Mouse (Mus musculus) embryo, embryonic 11.5 days (tissue): Measurements from ENCODE around the gene Cnpy1.

Experiments
- DNase-seq: peaks from one replicate; pipeline ENCODE4 v3.0.0-alpha.2; 2012; ENCODE audit warnings: low read depth, low spot score

Cnpy1 gene

DNA sequence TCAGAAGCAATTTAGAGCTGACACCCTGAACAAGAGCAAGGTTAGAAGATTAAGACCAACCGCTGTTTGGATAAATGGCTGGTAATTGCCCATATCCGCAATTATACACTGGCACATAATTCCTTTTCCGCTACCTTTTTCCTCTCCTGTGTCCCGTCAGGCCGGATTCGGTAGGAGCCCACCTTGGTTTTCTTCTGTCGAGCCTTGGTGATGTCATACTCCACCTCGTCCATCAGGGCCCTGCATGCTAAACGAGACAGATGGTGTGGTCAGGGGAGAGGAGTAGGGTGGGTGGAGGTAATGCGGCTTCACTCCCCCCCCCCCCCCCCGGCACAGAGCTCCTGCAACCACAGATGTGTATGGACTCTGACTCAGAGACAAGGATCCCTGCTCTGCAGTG is at the start of gene Cnpy1:
TSS of gene Cnpy1 (minus strand) at position 233 of the 400 bp plus-strand sequence.
- no peak for DNase-seq

GRCm38 (mm10) chr5:28293990-28294389 is 48.4 kb upstream of the Cnpy1 start:
- peak; percentile 59 for DNase-seq

- DNase-seq: no peak
Measured at GRCm38 (mm10) chr5:28292281-28292680, 46.7 kb upstream of the Cnpy1 start.

DNA sequence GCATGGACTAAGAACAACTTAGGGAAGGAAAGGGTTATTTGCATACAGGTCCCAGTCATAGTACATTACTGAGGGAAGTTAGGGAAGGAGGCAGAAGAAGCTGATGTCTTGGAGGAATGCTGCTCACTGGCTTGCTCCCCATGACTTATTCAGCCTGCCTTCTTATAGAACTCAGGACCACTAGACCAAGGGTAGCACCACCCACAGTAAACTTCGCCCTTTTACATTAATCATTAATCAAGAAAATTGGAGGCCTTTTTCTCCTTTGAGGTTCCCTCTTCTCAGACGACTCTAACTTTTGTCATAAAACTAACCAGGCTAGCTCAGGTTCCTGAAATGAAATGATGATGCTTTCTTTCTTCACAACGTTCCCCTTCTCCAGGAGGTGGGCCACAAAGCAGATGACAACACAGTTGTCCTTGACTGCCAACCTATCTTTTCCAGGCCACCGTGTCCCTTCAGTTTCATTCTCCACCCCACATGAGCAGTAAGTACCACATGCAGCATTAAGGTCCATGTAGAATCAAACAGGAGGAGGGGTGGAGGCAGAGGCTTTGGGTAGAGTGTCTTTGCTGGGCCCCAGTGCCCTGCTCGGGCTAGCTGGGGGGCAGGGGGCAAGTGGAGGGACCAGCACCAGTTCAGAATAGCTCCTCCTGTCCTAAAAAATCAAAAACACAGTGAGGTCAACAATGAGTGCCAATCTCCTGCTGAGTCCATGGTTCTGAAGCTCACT is 45.7 kb upstream of the Cnpy1 start:
- no peak for DNase-seq

- DNase-seq: no peak
Measured at GRCm38 (mm10) chr5:28290630-28291029, 45.0 kb upstream of the Cnpy1 start.

DNA sequence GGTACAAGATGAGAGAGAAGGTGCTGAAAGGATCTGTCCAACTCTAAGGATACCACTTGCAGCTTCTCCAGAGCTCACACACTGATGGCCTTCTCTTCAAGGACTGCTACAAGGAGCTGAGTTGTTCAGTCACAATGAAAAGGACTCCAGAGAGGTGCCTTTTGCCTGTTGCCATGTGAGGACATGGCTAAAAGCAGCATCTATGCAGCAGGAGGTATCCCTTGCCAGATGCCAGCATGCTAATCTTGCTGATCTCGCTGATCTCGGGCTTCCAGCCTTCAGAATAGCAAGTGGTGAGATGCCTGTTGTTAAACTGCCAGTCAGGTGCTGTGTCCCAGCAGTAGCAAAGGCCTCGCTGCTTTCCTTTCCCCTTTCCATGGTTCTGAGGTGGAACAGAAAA is 43.5 kb upstream of the Cnpy1 start:
- no peak for DNase-seq

- DNase-seq: no peak
Measured at GRCm38 (mm10) chr5:28277279-28277678, 31.7 kb upstream of the Cnpy1 start.

GRCm38 (mm10) chr5:28272836-28273235 is 27.2 kb upstream of the Cnpy1 start:
- DNase-seq: no peak

DNA sequence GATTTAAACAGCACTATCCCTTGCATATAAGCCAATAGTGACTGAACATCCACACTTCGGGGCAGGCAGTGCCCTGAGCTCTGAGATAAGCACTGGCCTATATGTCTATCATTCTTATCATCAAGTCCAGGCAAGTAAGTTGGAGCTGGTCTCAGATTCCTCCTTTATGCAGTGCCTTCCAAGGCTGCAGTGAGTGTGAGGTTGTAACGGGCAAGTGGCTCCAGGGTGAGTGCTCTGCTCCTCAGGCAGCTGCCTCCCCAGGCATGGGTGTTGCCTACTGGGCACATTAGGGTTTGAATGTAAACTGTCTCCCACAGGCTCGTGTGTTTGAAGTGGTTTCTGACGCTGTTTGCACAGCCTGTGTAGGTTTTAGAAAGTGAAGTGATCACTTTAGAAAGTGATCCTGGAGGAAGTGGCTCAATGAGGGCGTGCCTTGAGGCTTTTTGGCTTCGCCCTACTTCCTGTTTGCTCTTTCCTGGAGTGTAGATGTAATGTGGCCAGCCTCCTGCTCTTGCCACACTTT is 23.9 kb upstream of the Cnpy1 start:
- DNase-seq: no peak

- no peak for DNase-seq
Measured at GRCm38 (mm10) chr5:28267576-28267975, 22.0 kb upstream of the Cnpy1 start.

GRCm38 (mm10) chr5:28265653-28266052 is 20.0 kb upstream of the Cnpy1 start:
- DNase-seq: no peak

- no peak for DNase-seq
Measured at GRCm38 (mm10) chr5:28263852-28264251, 18.2 kb upstream of the Cnpy1 start.

DNA sequence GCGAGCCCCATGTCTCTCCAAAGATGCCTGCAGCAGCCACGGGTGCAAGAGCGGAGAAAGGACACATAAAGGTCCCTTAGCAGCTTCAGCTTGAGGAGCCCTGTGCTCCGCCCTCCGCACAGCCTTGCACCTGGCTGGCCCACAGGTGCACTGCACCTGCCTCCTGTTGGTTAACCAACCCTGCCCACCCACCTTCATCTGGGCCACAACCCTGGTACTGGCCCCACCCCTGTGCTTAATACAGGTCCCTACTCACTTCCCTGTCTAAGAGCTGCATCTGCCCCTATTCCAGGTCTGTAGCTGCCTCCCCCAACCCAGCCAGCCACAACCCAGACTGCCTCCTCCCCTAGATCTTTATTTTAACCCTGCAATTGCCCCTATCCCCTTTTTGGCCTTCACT is 16.5 kb upstream of the Cnpy1 start:
- no peak for DNase-seq

DNA sequence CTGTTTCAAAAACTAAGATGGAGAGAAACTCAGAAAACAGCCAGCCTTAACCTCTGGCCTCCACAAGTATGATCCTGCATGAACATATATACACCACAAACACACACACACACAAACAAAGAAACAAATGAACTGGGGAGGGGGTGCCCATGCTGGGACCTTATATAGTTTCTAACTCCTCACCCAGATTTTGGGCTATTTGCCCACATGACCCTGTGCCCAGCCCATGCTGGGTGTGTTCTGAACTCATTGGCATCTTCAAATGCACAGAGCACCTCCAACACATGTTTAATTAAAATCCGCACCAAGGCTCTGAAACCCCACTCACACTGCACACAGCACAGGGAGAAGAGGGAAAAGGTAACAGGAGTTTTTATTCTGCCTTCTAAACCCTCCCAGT is 14.3 kb upstream of the Cnpy1 start:
- DNase-seq: no peak

GRCm38 (mm10) chr5:28259385-28259784 is 13.8 kb upstream of the Cnpy1 start:
- DNase-seq: no peak

DNA sequence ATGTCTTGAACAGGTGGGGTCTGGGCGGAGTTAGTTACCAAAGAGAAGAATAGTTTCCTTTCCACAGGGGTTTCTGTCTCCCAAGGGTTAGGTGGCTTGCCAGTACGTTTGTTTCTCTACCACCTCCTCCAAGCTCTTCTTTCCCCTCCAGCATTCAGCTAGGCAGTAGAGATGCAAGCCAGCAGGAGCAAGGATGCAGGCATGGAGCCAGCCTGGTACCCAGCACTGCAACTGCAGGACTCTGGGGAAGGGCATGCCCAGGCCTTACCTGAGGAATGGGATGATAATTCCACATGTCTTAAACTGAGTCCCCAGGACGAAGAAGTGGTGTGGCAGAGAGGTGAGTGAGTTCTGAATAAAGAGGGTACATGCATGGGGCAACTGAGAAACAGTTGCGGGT is 12.2 kb upstream of the Cnpy1 start:
- no peak for DNase-seq

DNA sequence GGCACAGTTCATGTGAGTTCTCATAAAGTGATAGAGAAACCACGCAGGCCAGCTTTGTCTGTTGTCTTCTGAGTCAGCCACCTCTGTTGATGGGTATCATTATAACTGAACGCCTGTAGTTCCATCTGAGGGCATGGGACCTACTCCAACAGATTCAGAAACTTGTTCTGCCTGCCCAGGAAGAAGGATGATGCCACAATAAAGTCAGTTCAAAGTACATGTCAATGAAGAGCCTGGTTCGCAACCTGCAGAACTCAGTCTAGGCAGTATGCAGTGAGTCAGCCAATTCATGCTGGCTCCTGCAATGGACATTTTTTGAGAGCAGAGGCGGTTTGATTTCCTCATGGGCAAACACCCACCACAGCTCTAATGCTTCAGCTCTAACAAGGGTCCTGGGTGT is 7.4 kb upstream of the Cnpy1 start:
- DNase-seq: no peak

DNA sequence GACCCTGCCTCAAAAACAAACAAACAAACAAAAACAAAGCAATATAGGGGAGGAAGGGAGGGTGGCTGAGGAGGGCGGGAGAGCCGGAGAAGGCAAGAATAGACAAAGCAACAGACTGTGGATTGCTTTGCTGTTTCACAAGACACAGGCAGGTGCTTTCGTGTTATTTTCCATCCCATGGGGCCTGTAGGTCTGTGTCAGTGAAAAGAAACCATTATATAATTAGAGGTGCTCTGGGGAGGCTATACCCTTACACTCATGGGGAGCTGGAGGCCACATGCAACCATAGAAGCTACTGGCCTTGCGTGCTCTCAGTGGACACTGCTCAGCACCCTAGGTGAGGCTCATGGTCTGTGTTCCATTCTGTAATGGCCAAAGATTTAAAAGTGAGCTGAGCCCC is 6.7 kb upstream of the Cnpy1 start:
- no peak for DNase-seq

GRCm38 (mm10) chr5:28251211-28251764 is 5.7 kb upstream of the Cnpy1 start:
- no peak for DNase-seq

- DNase-seq: no peak
Measured at GRCm38 (mm10) chr5:28250479-28250878, 4.9 kb upstream of the Cnpy1 start.

DNA sequence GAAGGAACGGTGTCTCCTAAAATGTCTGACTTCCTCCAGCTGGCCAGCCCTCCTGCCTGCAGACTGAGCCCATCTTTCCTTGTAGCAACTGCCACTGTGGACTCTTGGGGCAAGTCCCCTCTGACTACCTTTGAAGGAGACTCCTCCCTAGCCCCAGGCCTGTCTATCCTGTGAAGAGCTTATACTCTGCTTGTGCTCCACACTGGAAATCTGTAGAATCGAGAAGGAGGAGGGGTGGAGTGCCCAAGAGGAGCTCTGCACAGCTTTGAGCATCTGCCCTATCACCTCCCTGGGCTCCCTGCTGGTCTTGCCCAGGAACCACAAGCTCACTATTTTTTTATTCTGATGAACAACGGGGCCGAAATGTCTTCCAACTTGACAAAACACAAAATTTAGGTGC is 485 bp downstream of the Cnpy1 start:
- no peak for DNase-seq

- DNase-seq: no peak
Measured at GRCm38 (mm10) chr5:28243501-28244177, 2.0 kb downstream of the Cnpy1 start.

DNA sequence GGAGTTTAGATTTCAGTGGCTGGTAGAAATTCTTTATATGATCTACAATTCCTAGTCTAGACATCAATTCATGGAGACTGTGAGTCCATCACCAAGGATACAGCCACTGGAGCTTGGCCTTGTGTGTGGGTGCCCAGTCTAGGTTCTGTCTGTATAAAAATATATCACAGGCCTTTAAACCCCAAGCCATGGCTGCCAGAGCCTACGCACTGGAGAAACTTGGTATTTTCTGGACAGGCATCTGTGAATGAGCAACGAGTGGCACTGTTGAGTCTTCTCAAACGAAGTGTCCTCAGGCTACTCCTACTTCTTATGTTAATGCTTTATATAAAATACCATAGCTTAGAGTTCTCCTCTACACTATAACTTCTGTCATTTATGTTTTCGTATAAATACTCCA is 4.2 kb downstream of the Cnpy1 start:
- DNase-seq: no peak
